Mouse (Mus musculus) cerebellum, adult 11 months (tissue): Measurements from ENCODE around the gene Rnaseh2b.

Experiments
- DNase-seq: peaks from one replicate; pipeline ENCODE4 v3.0.0; 2022

Rnaseh2b gene

DNA sequence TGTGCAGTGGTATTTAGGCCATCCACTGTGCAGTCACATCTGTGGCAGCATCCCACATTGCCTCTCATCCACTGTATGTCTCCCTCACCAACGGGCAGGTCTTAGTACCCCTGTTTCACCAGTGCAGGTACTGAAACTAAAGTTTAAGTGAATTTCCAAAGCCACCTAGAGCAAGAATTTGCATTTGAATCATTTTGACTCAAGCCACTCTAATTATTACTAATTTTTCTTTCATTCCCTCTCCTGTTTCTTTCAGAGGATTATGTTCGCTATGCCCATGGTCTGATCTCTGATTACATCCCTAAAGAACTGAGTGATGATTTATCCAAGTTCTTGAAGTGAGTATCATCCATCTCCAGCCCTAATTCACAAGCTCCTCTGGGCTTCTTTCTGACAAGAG is 71.4 kb downstream of the Rnaseh2b start:
- no peak for DNase-seq

DNA sequence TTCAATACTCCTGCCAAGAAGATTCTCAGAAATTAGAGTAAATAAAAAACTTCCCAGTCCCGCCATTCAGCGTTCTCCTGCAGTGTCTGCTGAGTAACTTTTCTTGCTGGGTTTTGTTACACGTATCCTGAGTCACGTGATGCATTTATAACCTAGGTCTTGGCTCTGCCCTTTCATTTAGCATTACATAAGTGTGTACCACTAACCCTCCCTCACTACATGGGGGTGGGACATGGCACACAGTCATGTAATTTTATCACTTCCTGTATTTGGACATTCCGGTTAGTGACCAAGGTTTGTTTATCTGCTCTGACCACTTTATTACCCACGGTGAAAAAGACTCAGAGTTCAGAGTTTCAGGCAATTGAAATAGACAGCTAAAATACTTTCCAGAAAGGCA is 78.4 kb downstream of the Rnaseh2b start:
- no peak for DNase-seq

DNA sequence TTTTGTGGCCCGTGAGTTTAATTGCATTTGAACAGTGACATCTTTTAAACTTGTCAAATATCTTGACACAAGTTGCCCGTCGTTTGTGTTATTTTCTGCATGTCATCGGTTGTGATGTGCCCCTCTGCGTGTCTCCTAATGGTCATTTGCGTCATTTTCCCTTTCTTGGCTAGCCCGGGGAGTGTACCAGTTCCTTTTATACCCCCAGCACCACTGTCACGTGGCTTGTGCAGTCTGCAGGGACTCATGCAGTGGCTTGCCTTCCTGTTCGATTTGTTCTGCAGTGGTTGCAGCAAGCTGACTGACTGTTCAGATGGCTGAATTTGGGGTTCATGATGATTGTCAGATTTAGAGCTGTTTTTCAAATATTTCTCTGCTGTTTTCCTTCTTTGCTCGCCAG is 81.6 kb downstream of the Rnaseh2b start:
- no peak for DNase-seq

DNA sequence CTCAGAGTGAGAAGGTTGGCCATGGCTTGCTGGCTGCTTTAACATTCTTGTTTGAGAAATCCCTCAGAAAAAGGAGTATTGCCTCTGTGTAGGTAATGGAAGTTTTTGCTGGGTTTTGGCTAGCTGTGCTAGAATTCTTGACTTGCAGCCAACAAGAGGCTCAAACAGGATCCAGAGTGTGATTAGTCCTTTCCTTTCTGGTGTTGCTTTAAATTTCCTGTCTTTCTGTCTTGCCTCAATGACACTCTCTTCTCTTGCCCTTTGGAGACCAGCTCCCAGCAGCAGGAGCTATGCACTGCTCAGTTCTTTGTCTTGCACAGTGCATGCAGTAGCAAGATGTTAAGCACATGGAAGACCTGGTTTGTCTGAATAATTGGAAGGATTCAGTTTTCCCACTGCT is 83.3 kb downstream of the Rnaseh2b start:
- DNase-seq: no peak

DNA sequence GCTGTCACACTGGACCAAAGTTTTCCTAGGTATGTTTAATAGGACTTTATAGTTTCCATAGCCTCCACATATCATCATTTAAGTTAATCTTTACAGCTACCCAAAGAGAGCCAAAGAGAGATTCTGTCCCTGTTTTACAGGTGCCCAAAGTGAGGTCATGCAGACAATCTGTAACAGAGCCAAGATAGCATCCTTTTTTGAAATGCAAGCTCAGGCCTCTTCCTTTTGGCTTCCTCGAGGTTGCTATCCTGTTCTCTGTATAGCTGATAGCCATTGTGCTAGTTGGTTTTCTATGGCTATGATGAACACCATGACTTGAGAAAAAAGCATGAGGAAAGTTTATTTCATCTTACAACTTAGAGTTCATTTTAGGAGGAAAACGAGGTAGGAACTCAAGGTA is 83.7 kb downstream of the Rnaseh2b start:
- no peak for DNase-seq

DNA sequence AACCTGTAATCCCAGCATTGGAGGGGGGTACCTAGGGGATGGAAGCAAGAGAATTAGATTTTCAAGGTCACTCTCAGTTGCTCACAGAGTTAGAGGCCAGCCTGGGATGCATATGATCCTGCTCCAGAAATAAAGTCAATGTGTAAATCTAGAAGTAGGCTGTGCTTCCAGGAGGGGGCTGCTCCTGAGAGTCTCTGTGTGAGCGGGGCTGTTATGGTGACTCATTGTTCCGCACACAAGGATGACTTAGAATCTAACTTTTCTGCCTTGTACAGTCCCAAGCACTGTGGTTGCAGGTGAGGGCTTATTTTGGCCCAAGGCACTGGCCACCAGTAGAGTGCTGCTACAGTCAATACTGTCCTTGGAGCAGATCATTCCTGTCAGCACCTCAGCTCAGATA is 87.0 kb downstream of the Rnaseh2b start:
- DNase-seq: no peak

DNA sequence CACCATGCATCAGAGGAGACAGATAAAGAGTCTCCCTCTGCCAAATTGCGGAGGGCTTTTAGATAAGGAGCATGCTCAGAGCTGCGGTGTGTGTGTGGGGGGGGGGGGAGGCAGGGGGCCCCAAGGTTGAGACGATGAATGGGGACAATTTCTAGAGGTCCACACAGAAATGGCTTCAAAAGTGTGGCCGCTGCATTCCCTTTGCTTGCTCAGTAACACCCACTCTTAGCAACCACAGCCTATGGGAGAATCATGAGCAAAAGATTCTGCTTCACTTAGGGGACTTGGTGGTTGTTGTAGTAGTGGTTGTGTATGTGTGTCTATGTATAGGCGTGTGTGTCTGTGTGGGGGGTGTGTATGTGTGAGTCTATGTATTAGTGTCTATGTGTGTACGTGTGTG is 88.2 kb downstream of the Rnaseh2b start:
- no peak for DNase-seq

DNA sequence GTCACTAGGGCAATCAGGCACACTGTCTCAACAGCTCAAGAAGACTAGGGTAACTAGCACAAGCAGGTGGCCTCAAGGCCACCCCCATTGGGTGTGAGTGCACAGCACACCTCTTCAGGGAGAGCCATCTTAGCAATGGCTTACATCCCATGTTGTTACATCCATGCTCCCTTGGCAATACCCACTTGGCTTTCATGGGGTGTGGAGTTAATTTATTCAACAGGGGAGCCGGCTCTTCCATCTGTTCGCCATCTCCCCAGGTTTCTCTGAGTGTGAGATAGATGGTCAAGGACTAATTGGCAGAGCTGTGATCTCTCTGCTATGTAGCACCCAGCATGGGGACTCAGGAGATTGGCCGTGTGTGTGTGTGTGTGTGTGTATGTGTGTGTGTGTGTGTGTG is 90.7 kb downstream of the Rnaseh2b start:
- DNase-seq: no peak

DNA sequence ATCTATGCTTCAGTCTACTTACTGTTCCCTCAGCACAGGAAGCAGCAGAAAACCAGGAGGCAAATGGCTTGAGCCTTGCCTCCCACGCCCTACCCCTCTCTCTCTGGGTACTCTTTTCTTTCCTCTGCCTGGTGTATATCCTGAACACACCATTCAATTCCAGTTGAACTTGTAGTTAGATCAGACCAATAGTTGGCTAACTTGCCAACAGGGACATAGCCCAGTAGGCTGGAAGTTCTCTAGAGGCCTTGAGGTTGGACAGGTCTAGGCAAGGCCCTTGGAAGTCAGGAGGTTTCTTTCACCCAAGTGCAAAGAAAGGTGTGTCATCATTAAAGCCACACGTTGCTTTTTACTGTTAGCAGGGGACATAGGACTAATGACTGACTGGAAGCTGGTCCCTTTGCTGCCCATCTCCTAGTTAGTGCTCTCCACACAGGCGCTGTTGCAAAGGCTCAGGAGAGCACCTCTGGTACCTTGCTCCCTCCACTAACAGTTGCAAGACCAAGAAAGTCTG is 91.5 kb downstream of the Rnaseh2b start:
- no peak for DNase-seq

DNA sequence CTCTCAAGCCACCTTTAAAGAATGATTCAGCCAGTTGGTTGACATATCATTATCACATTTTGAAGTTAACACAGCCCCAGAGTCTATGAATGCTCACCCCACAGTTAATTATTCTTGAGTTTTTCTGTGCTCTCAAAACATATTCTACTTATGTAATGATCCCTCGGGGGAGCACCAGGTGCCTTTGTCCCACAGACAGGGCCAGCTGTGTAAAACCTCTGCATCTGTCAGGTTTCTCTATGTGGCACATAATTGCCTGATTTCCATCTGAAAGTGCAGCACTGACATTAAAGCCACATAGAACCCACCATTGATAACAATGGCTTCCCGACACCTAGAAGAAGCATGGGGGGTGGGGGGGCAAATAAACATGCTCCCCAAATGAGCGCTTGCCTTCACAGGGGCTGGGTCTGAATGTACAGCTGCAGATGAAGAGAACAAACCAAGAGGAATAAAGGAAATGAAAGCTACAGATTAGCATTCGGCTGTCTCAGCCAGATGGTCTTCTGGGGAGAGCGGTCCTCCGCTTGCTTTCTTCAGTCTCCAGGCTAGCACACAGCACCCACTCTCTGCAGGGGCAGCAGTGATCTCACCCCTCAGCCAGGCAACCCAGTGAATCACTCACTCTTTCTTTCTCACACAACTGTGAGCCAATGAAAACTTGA is 96.8 kb downstream of the Rnaseh2b start:
- no peak for DNase-seq

DNA sequence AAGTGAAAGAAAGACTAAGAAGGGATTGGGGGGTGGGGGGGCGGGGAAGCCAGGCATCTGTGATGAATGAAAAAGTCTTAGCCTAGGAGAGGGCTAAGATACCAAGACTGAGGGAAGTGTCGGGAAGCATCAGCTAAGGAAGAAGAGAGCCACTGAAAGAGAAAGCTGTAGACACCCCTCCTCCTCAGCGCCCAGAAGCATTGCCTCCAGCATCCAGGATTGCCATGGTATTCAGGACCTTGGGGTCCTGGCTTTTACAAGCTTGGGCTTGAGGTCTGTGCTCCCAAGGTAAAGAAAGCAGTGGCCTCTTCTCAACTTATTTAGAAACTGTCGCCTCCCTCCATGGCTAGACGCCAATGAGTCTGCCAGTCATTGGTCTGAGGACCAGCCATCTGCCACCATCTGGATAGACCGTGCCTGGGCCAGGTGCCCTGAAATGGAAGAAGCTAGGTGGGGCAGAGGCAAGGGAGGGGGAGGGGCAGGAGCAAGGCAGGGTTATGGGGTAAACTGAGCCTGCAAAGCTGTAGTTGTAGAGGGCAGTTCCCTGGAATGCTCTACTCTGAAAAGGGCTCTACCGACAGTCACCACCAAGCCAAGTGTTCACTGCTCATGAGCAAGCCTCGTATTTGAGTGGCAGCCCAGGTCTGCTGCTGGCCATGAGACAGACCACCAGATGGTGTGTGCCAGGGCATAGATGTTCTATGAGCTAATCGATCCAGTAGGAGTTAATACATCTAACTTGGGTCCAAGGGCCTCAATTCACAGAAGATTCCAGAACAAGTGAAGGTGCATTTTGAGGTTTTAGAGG is 97.5 kb downstream of the Rnaseh2b start:
- DNase-seq: peak; percentile 84

DNA sequence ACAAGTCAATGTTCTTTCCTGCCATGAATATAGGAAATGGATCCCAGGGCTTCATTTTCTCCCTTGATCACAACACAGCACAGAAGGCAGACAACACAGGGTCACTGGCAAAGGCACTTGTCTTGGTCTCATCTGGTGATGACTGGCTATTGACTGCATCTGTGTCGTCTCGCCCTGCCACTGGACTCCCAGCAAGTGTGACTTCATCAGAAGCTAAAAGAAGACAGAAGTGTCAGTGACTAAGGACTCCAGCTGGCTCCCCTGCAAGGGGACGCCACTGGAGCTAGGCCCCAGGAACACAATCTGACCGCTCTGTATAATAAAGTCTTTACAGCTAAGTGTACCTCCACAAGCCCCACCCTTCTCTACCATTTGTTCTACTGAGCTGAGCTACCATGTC is 100.4 kb downstream of the Rnaseh2b start:
- DNase-seq: no peak

DNA sequence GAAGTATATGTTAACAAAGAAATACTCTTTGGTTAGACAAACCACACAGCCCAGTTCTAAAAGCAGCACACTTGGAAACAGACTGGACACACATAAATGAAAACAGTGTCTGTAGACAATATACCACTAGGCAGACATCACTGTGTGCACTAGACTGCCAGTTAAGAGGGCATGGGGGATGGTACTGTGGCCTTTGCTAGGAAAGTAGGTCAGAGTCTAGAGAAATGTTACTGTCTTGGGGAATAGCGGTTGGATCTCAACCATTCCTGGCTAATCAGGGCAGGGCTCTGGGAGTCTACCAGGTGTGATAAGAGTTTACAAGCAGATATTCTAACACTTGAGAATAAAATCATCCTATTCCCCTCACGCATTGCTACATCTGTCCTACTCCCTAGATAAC is 103.0 kb downstream of the Rnaseh2b start:
- DNase-seq: no peak

DNA sequence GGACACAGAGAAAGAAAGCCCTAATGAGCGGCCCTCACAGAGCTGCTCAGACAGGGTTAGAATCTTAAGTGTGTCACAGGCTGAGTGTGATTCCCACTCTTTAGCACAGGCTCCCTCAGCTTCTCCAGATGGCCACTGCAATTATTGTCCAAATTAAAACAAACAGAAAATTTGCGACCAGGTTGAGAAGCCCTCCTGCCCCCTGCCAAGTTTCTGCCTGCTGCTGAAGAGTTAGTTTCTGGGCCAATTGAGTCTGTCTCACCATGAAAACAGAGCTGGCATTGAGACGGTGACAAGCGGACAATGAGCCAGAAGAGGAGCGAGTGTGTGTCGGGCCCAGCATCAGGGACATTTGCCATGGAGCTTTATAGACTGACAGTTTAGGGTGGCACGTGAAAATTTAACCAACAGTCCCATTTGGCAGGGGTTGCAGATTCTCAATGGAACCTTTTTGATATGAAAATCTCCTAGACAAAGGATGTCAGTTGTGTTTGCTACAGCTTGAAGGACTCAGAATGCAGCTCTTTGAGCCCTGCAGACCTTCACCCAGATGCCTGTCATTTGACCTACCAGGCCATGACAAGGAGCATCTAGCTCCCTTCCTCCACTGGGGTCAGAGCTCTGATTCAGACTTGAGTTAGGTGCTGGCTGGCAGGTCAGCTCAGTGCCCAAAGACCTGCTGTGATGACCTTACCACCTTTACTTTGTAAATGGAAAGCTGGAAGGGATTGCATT is 123.8 kb downstream of the Rnaseh2b start:
- peak; percentile 31 for DNase-seq

DNA sequence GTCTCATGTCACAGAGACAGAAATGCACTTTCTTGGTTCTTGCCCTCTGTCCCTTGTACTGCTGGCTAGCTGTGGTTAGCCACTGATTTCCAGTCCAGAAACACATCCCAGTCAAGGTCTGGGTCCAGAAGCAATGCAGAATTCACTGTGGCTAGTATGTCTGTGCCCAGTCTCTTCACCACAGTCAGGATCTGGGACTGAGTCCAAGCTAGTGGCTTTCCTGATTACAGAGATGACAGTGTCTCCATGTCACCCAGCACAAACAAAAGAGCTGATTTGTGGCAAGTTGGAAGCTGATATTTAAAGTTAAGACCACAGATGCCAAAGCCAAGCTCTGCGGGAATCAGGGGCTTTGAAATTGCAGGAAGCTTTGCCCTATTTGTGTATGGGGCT is 124.3 kb downstream of the Rnaseh2b start:
- DNase-seq: peak; percentile 29

DNA sequence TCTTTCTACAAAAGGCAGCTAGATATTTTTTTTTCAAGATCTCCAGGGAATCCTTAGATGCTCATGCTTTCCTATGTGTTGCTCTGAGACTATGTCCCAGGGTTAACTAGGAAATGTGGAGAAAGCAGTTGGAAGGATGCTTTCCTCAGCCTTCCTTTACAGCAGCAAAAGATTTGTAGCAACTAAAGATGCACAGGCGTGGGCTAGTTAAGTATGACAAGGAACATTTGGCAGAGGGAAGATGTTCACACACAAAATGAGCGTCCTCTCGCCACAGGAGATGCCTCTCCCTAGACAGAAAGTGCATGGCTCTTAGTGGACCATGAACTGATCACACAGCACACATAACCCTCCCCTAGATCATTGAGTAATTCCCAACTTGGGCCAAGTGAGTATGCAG is 125.1 kb downstream of the Rnaseh2b start:
- DNase-seq: no peak

DNA sequence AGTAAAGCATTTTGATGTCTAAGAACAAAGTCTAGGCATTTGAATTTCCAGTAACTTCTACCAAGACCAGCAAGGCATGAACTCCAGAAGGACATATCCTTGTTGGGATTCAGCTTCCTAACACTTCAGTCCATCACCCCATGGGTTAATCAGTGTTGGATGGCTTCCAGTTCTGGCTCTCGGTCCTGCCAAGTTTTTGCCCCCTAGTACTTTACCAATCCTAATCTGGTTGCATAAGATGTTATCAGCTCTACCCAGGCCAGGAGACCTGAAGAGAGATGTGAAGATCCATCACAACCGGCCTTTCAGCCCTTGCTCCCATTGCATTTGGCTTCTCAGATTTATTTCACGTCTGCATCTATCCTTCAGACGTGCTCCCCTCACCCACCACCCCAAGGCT is 129.9 kb downstream of the Rnaseh2b start:
- no peak for DNase-seq
